ENCODE assay signal across 9 mouse cellular contexts in the genomic region with DNA sequence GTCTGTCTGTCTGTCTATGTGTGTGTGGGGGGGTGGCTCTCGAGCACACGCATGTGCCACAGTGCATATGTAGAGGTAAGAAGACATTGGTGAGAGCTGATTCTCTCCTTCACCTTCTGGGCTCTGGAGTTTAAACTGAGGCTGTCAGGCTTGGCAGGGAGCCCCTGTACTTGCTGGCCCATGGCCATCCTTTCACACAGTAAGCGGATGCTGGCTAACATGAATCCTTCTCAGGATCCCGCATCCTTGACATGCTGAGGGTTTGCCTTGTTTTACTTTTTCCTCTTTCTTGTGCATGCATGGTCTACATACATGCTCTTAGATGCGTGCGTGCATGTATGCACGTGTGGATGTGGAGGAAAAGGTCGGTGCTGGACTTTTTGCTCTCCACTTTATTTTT. TPM values are rescaled to one million over a fixed set of nuclear protein-coding genes. Genes with fewer than 3 reads are reported as not detected.
A peak's percentile ranks its signal among the peaks of the same experiment; 100 is the strongest.
DNase-seq lines count a peak whose midpoint lies in the region; ATAC-seq and TF ChIP-seq lines count a peak whose summit lies in the region.
"Had no signal": no experiment of that assay in that cellular context is flagged by ENCODE, and none has a peak within 500 bp of the region (broad histone marks: within the 10 kb centered on the region; RNA-seq: fewer than 3 reads in every experiment).

No protein-coding gene starts in this region.

- no peak overlapping the region for H3K4me3 ChIP-seq in cerebellum, adult 2 months (replicated peaks; ENCODE audit: insufficient read depth, low read depth, low read length)
- H3K4me3 ChIP-seq in intestine, postnatal 0 days (ENCODE audit: low read depth, low read length) = no peak overlapping the region
- no peak overlapping the region for H3K4me3 ChIP-seq in intestine, embryonic 15.5 days (replicated peaks)
- H3K4me3 ChIP-seq: limb, embryonic 15.5 days had no signal

- no peak for TF ChIP-seq CTCF in cerebellum, adult 2 months (IDR thresholded peaks at IDR 0.05; ENCODE audit: borderline replicate concordance, insufficient read depth, low read depth, low read length)
- no peak for TF ChIP-seq CTCF in intestine, postnatal 0 days (IDR thresholded peaks at IDR 0.05; ENCODE audit: low read depth)

- WGBS in cerebellum, adult 2 months = 36% methylated on average over 8 of the region's 8 CpGs
- 82% methylated on average over 8 of the region's 8 CpGs for WGBS in intestine, postnatal 0 days
- WGBS in intestine, embryonic 15.5 days = 84% methylated on average over 8 of the region's 8 CpGs

- H3K9ac ChIP-seq in intestine, postnatal 0 days (ENCODE audit: low read depth, low read length) = no peak overlapping the region
- H3K9ac ChIP-seq in intestine, embryonic 15.5 days = no peak overlapping the region
- H3K9ac ChIP-seq: limb, embryonic 15.5 days had no signal

- H3K27ac ChIP-seq in cerebellum, adult 2 months (ENCODE audit: insufficient read depth, low read length) = no peak overlapping the region
- no peak overlapping the region for H3K27ac ChIP-seq in intestine, postnatal 0 days (ENCODE audit: low read depth, low read length)
- no peak overlapping the region for H3K27ac ChIP-seq in intestine, embryonic 15.5 days
- H3K27ac ChIP-seq: limb, embryonic 15.5 days had no signal

- peaks cover 11% of the 10 kb centered on the region for H3K4me1 ChIP-seq in cerebellum, adult 2 months (ENCODE audit: control insufficient read depth, insufficient read depth, low read length)
- H3K4me1 ChIP-seq in intestine, postnatal 0 days (replicated peaks; ENCODE audit: control insufficient read depth, insufficient read depth, low read length) = no peaks in the 10 kb centered on the region
- no peaks in the 10 kb centered on the region for H3K4me1 ChIP-seq in intestine, embryonic 15.5 days (replicated peaks)
- H3K4me1 ChIP-seq: limb, embryonic 15.5 days had no signal

- DNase-seq in adrenal gland, adult 2 months = peak; percentile 12
- no peak for DNase-seq in adrenal gland, adult 8-10 months
- peak; percentile 26 to 29 for DNase-seq in layer of hippocampus, postnatal 14 days (ENCODE audit: low spot score in 2 of 2)
- no peak for DNase-seq in layer of hippocampus, adult 9-10 months (ENCODE audit: low spot score)
- peak; percentile 59 to 65 for DNase-seq in cerebellum, adult 2 months
- DNase-seq in kidney, postnatal 14 days = peak; percentile 48

- no peak for ATAC-seq in intestine, postnatal 0 days
- no peak for ATAC-seq in intestine, embryonic 15.5 days

- H3K36me3 ChIP-seq in intestine, postnatal 0 days (ENCODE audit: control insufficient read depth, insufficient read depth) = no peaks in the 10 kb centered on the region
- no peaks in the 10 kb centered on the region for H3K36me3 ChIP-seq in intestine, embryonic 15.5 days
- H3K36me3 ChIP-seq: limb, embryonic 15.5 days had no signal

- no peak overlapping the region for H3K4me2 ChIP-seq in intestine, postnatal 0 days (replicated peaks; ENCODE audit: low read depth)
- no peak overlapping the region for H3K4me2 ChIP-seq in intestine, embryonic 15.5 days (replicated peaks)
- H3K4me2 ChIP-seq: limb, embryonic 15.5 days had no signal

- no peaks in the 10 kb centered on the region; the same call in 1 of the 2 replicates for H3K27me3 ChIP-seq in cerebellum, adult 2 months (ENCODE audit: control insufficient read depth, insufficient read depth, low read length)
- no peaks in the 10 kb centered on the region for H3K27me3 ChIP-seq in intestine, postnatal 0 days (replicated peaks; ENCODE audit: control insufficient read depth, insufficient read depth, low read length)
- H3K27me3 ChIP-seq in intestine, embryonic 15.5 days (replicated peaks) = no peaks in the 10 kb centered on the region
- H3K27me3 ChIP-seq: limb, embryonic 15.5 days had no signal

- no peaks in the 10 kb centered on the region for H3K9me3 ChIP-seq in intestine, postnatal 0 days (ENCODE audit: control insufficient read depth)
- no peaks in the 10 kb centered on the region for H3K9me3 ChIP-seq in intestine, embryonic 15.5 days
- H3K9me3 ChIP-seq: limb, embryonic 15.5 days had no signal

- TF ChIP-seq POLR2A in cerebellum, adult 2 months (IDR thresholded peaks at IDR 0.05; ENCODE audit: borderline replicate concordance, insufficient read depth, low read length) = no peak

RNA-seq across cellular contexts. Expression of a gene that starts 3.2 kb away (rescaled TPM):
- total RNA-seq in adrenal gland, adult 2 months (2021) = under 1 TPM in 1 of 2 experiments, not detected in 1; 0.48 TPM
- 0.33 and 0.42 TPM in 2 replicates for polyA plus RNA-seq in adrenal gland, adult 2 months (2012; rRNA removed)
- under 1 TPM; 0.31 to 0.77 (median 0.64) TPM for total RNA-seq in adrenal gland, adult 8-10 months (2022)
- total RNA-seq in layer of hippocampus, postnatal 14 days (2021) = under 1 TPM in 1 of 2 experiments, not detected in 1; 0.44 TPM
- 0.11 and 0.27 TPM in 2 replicates for polyA plus RNA-seq in cerebellum, adult 2 months (2012; rRNA removed)
- polyA plus RNA-seq in intestine, postnatal 0 days (2015; fragmentation: Nextera tagmentation; extraction: Ambion mirVana) = 0.12 and 0.23 TPM in 2 replicates
- polyA plus RNA-seq in intestine, embryonic 15.5 days (2015; fragmentation: Nextera tagmentation; extraction: Ambion mirVana) = 0.44 and 0.68 TPM in 2 replicates

RNA-seq across cellular contexts. Expression of a gene that starts 16.8 kb away (rescaled TPM):
- 1 to 10 TPM; 3.4 to 5.3 TPM for total RNA-seq in adrenal gland, adult 2 months (2021)
- polyA plus RNA-seq in adrenal gland, adult 2 months (2012; rRNA removed) = 9.4 and 12.2 TPM in 2 replicates
- total RNA-seq in adrenal gland, adult 8-10 months (2022) = 10 to 100 TPM in 2 of 4 experiments, 1 to 10 TPM in 2; 5.5 to 22.1 (median 14.4) TPM
- total RNA-seq in layer of hippocampus, postnatal 14 days (2021) = 1 to 10 TPM; 7.6 to 8.1 TPM
- polyA plus RNA-seq in cerebellum, adult 2 months (2012; rRNA removed) = 8.6 and 12.2 TPM in 2 replicates
- 3.2 and 3.4 TPM in 2 replicates for polyA plus RNA-seq in intestine, postnatal 0 days (2015; fragmentation: Nextera tagmentation; extraction: Ambion mirVana)
- polyA plus RNA-seq in intestine, embryonic 15.5 days (2015; fragmentation: Nextera tagmentation; extraction: Ambion mirVana) = 4.2 and 4.7 TPM in 2 replicates

RNA-seq across cellular contexts. Expression of a gene that starts 46.7 kb away (rescaled TPM):
- 10 to 100 TPM; 26.4 to 41.3 TPM for total RNA-seq in adrenal gland, adult 2 months (2021)
- polyA plus RNA-seq in adrenal gland, adult 2 months (2012; rRNA removed) = 45.1 and 55.8 TPM in 2 replicates
- total RNA-seq in adrenal gland, adult 8-10 months (2022) = 10 to 100 TPM; 33.2 to 45.6 (median 40.9) TPM
- 10 to 100 TPM; 30.3 to 42.0 TPM for total RNA-seq in layer of hippocampus, postnatal 14 days (2021)
- 20.3 and 28.1 TPM in 2 replicates for polyA plus RNA-seq in cerebellum, adult 2 months (2012; rRNA removed)
- polyA plus RNA-seq in intestine, postnatal 0 days (2015; fragmentation: Nextera tagmentation; extraction: Ambion mirVana) = 3.8 and 4.2 TPM in 2 replicates
- 11.2 and 12.5 TPM in 2 replicates for polyA plus RNA-seq in intestine, embryonic 15.5 days (2015; fragmentation: Nextera tagmentation; extraction: Ambion mirVana)

RNA-seq across cellular contexts. Expression of a gene that starts 46.8 kb away (rescaled TPM):
- total RNA-seq in adrenal gland, adult 2 months (2021) = 10 to 100 TPM; 14.6 to 19.6 TPM
- 2.5 TPM in 2 replicates for polyA plus RNA-seq in adrenal gland, adult 2 months (2012; rRNA removed)
- total RNA-seq in adrenal gland, adult 8-10 months (2022) = 10 to 100 TPM; 21.6 to 27.2 (median 25.7) TPM
- total RNA-seq in layer of hippocampus, postnatal 14 days (2021) = 10 to 100 TPM; 10.7 to 11.2 TPM
- polyA plus RNA-seq in cerebellum, adult 2 months (2012; rRNA removed) = 27.4 and 27.6 TPM in 2 replicates
- 52.1 and 53.9 TPM in 2 replicates for polyA plus RNA-seq in intestine, postnatal 0 days (2015; fragmentation: Nextera tagmentation; extraction: Ambion mirVana)
- polyA plus RNA-seq in intestine, embryonic 15.5 days (2015; fragmentation: Nextera tagmentation; extraction: Ambion mirVana) = 72.8 and 73.2 TPM in 2 replicates

RNA-seq across cellular contexts. Expression of a gene that starts 47.0 kb away (rescaled TPM):
- total RNA-seq in adrenal gland, adult 2 months (2021) = under 1 TPM; 0.14 to 0.43 TPM
- 0.10 and 0.19 TPM in 2 replicates for polyA plus RNA-seq in adrenal gland, adult 2 months (2012; rRNA removed)
- under 1 TPM; 0.35 to 0.65 (median 0.54) TPM for total RNA-seq in adrenal gland, adult 8-10 months (2022)
- not detected for total RNA-seq in layer of hippocampus, postnatal 14 days (2021)
- 0.02 and 0.11 TPM in 2 replicates for polyA plus RNA-seq in cerebellum, adult 2 months (2012; rRNA removed)
- 0.05 and 0.22 TPM in 2 replicates for polyA plus RNA-seq in intestine, postnatal 0 days (2015; fragmentation: Nextera tagmentation; extraction: Ambion mirVana)
- polyA plus RNA-seq in intestine, embryonic 15.5 days (2015; fragmentation: Nextera tagmentation; extraction: Ambion mirVana) = 0.28 and 0.45 TPM in 2 replicates

Comparison
In these comparisons a context has a peak if more than half of its experiments do, and no peak if none do; other contexts are left out.
1. DNase-seq: peak in adrenal gland, adult 2 months (single experiment), layer of hippocampus, postnatal 14 days (2 of 2), cerebellum, adult 2 months (2 of 2) and kidney, postnatal 14 days (single experiment); none in adrenal gland, adult 8-10 months (single experiment) and layer of hippocampus, adult 9-10 months (single experiment).